Mouse (Mus musculus) limb, embryonic 12.5 days (tissue): ENCODE data around the gene Rnf128. TPM values are rescaled to one million over a fixed set of nuclear protein-coding genes. Genes with fewer than 3 reads are reported as not detected.

Source experiments
- ATAC-seq: fragments of 200-750 bp; cut with Nextera tagmentation; 2 replicates; pipeline ENCODE4 v1.8.0; 2017; ENCODE audit warnings: low read depth, moderate TSS enrichment; ENCODE audit not compliant: insufficient number of reproducible peaks, insufficient read depth, low FRiP score, low TSS enrichment
- H3K27ac ChIP-seq: fragments of 300-500 bp; sonication (generic); 2 replicates; pipeline ENCODE4 v1.5.1; 2016; ENCODE audit warnings: mild to moderate bottlenecking, moderate library complexity
- H3K27me3 ChIP-seq: fragments of 300-500 bp; sonication (generic); 2 replicates; pipeline ENCODE4 v1.6.1; 2016; ENCODE audit warnings: mild to moderate bottlenecking, moderate library complexity
- H3K36me3 ChIP-seq: fragments of 300-500 bp; sonication (generic); 2 replicates; pipeline ENCODE4 v1.6.1; 2016; ENCODE audit warnings: mild to moderate bottlenecking, moderate library complexity
- H3K4me1 ChIP-seq: fragments of 300-500 bp; sonication (generic); replicated peaks from 2 replicates; pipeline ENCODE4 v1.6.1; 2016
- H3K4me2 ChIP-seq: fragments of 300-500 bp; sonication (generic); 2 replicates; pipeline ENCODE4 v1.6.1; 2016; ENCODE audit warnings: mild to moderate bottlenecking, moderate library complexity
- H3K4me3 ChIP-seq: fragments of 300-500 bp; sonication (generic); replicated peaks from 2 replicates; pipeline ENCODE4 v1.5.1; 2016; ENCODE audit warnings: mild to moderate bottlenecking
- H3K9ac ChIP-seq: fragments of 300-500 bp; sonication (generic); replicated peaks from 2 replicates; pipeline ENCODE4 v1.6.1; 2016; ENCODE audit warnings: mild to moderate bottlenecking, moderate library complexity
- H3K9me3 ChIP-seq: fragments of 300-500 bp; sonication (generic); 2 replicates; pipeline ENCODE4 v1.6.1; 2016; ENCODE audit warnings: mild to moderate bottlenecking, moderate library complexity
- WGBS: fragments of 180-500 bp; shearing (Covaris S2); methylation state at CpG from one replicate; pipeline ENCODE4 v1.1.7; 2016; 5-methylcytosine and 5-hydroxymethylcytosine counted together
- polyA plus RNA-seq: library from polyadenylated mRNA; unstranded; fragments of >200 nt; fragmentation: Nextera tagmentation; extraction: Ambion mirVana; gene quantifications from 2 replicates; pipeline ENCODE4 v1.2.1, GENCODE M21; 2016

The Rnf128 gene
- 5.5 and 5.7 TPM in 2 replicates for polyA plus RNA-seq

DNA sequence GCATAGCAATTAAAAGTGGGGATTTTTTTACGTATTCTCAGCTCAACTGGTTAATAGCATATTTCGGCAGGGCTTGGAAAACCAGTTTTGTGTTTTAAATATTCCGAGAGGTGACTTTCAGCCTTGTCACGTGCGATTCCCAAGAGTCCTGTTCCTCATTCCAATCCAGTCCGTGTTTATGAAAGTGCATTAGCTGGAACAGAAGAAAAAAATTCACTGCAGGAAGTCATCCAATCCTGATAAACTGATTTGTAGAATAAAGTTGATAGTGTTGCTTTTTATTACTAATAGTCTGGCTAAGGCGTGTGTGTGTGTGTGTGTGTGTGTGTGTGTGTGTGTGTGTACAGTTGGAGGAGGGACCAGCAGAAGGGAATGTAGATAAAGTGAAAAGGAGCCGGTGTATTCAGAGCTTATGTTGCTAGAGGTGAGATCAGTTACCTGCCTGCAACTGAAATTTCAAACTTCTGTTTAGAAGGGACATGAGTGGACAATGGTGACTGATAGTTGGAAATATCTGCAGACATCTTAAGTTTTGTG is at the start of gene Rnf128:
Gene Rnf128 (plus strand): TSS at position 392 of the 537 bp plus-strand sequence.
- ATAC-seq: no peak
- no peak within 1 kb of the TSS for H3K27ac ChIP-seq
- no peak within 1 kb of the TSS for H3K4me3 ChIP-seq
- no peaks in the 10 kb centered on the region for H3K4me1 ChIP-seq
- no peaks in the 10 kb centered on the region for H3K9me3 ChIP-seq
- H3K27me3 ChIP-seq: peaks cover 3% of the 10 kb centered on the region; the same call in 1 of the 2 replicates
- H3K36me3 ChIP-seq: no peaks in the 10 kb centered on the region
- H3K9ac ChIP-seq: no peak within 1 kb of the TSS
- no peak within 1 kb of the TSS for H3K4me2 ChIP-seq
- WGBS: 66% methylated on average over 8 of the region's 8 CpGs

DNA sequence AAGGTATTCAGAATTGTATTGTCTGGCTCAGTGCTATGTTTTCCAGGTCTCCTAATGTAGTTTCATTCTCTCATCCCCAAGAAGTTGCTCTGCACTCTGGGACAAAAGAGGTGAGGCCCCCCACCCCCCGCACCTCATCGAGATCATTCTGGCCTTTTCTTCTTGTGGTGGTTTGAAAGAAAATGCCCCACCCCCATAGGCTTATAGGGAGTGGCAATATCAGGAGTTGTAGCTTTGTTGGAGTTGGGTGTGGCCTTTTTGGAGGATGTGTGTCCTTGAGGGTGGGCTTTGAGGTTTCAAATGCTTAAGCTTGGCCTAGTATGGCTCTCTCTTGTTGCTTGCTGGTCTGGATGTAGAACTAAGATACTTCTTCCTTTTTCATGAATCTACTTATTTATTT is 47.0 kb upstream of the Rnf128 start:
- H3K4me1 ChIP-seq: no peaks in the 10 kb centered on the region
- no peaks in the 10 kb centered on the region for H3K36me3 ChIP-seq
- H3K27ac ChIP-seq: no peak overlapping the region
- no peak for ATAC-seq
- 87% methylated on average over 2 of the region's 2 CpGs for WGBS
- no peaks in the 10 kb centered on the region for H3K9me3 ChIP-seq
- H3K4me2 ChIP-seq: no peak overlapping the region
- no peak overlapping the region for H3K9ac ChIP-seq
- no peaks in the 10 kb centered on the region for H3K27me3 ChIP-seq
- no peak overlapping the region for H3K4me3 ChIP-seq

DNA sequence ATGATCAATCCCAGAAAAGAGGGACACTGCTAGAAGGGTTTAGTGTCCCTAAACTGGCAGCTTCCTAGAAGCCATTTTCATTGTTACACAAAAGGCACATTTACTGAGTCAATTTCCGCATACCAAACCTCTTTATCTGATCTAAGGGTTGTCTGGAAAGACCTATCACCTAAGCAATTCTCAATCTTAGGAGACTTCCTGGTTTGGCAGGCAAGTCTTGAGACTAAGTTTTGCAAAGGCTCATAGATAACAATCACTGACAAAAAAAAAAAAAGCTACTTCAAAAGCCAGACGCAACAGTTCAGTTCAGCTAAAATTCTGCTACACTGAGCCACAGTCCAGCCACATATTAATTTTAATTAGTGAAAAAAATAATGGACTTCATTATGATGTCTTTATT is 43.9 kb upstream of the Rnf128 start:
- no peak overlapping the region for H3K9ac ChIP-seq
- H3K27ac ChIP-seq: no peak overlapping the region
- H3K4me3 ChIP-seq: no peak overlapping the region
- no peaks in the 10 kb centered on the region for H3K9me3 ChIP-seq
- H3K27me3 ChIP-seq: peaks cover 4% of the 10 kb centered on the region; the same call in 1 of the 2 replicates
- WGBS: 65% methylated on average over 2 of the region's 2 CpGs
- H3K4me2 ChIP-seq: no peak overlapping the region
- no peak for ATAC-seq
- no peaks in the 10 kb centered on the region for H3K36me3 ChIP-seq
- no peaks in the 10 kb centered on the region for H3K4me1 ChIP-seq

DNA sequence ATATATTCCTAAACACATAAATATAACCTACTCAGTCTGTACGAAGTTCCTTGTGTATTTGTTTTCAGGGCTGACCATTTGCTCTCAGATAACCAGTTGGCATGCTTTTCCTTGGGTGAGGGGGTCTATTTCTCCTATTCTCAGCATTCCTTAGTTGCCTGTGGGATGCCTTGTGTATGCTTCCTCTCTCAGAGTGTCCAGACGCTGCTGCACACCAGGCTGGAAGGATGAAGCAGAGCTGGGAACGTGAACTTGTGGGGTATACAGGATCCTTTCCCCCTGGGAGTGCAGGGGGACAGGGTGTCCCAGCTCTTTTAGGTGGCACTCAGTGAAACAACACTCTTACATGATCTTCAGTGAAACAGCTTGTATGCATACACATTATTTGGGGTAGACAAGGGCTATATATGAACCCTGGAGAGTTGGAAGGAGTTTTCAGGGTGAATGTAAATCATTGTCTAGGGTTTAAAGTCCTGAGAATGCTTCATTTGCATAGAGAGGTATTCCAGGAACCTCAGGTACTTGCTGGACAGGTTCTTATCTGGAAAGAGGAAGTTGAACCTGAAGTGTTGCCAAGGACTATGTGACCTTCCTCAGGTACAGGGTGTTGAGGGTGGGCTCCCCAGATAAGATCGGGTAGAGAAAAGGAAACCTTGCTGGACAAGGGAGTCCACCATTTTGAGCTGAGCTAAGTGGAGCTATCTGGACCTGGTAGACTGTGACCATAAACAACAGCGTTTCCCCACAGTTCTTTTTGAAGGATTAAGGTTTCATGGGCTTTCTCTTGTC is 38.6 kb upstream of the Rnf128 start:
- Histone ChIP-seq H3K4me1 (no peaks in the 10 kb centered on the region), H3K9ac (no peak overlapping the region), H3K27me3 (peaks cover 4% of the 10 kb centered on the region), H3K4me3 (no peak overlapping the region), H3K4me2 (no peak overlapping the region), H3K36me3 (no peaks in the 10 kb centered on the region), H3K27ac (no peak overlapping the region), H3K9me3 (no peaks in the 10 kb centered on the region)
- WGBS: 77% methylated on average over 5 of the region's 5 CpGs
- no peak for ATAC-seq

DNA sequence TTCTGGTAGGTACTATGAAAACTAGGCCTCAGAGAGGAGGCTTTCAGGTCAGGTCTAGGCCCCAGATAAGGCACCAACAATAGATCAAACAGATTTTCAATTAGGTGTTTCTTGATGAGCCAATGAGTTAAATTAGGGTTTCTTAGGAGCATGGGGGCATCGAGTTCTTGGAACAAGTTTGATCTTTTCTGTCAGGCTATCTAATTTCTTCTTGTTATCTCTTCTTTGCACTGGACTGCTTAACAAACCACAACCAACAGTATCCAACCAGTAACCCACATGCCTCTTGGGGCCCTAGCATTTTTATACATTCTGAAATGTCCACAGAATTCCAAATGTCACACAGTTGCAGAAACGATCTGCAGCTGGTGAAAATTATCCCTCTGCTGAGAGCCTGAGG is 37.4 kb upstream of the Rnf128 start:
- H3K4me3 ChIP-seq: no peak overlapping the region
- no peaks in the 10 kb centered on the region for H3K9me3 ChIP-seq
- no peak overlapping the region for H3K4me2 ChIP-seq
- no peak for ATAC-seq
- peaks cover 4% of the 10 kb centered on the region for H3K27me3 ChIP-seq
- H3K36me3 ChIP-seq: no peaks in the 10 kb centered on the region
- WGBS: 66% methylated on average over 2 of the region's 2 CpGs
- H3K4me1 ChIP-seq: no peaks in the 10 kb centered on the region
- no peak overlapping the region for H3K9ac ChIP-seq
- no peak overlapping the region for H3K27ac ChIP-seq

DNA sequence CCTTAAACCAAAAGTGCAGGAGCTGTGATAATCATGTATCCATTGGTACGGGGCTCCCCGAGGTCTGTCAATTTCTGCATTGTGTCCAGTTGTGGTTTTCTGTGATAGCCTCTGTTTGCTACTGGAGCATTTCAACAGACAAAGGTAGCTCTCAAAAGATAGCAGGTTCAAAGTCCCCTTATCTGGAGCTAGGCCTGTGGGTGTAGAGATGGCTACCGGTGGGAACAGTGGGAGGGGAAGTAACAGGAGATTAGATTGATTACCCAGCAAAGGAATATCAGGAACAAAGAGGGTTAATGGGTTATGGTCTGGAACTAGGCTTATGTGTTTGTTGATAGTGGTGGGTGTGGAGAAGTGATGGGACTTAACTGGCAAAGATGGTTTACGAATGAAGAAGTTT is 36.1 kb upstream of the Rnf128 start:
- 84% methylated on average over 4 of the region's 4 CpGs for WGBS
- H3K9ac ChIP-seq: no peak overlapping the region
- no peak for ATAC-seq
- no peaks in the 10 kb centered on the region for H3K9me3 ChIP-seq
- no peaks in the 10 kb centered on the region for H3K36me3 ChIP-seq
- H3K27me3 ChIP-seq: peaks cover 2% of the 10 kb centered on the region
- no peak overlapping the region for H3K27ac ChIP-seq
- no peaks in the 10 kb centered on the region for H3K4me1 ChIP-seq
- no peak overlapping the region for H3K4me2 ChIP-seq
- no peak overlapping the region for H3K4me3 ChIP-seq

DNA sequence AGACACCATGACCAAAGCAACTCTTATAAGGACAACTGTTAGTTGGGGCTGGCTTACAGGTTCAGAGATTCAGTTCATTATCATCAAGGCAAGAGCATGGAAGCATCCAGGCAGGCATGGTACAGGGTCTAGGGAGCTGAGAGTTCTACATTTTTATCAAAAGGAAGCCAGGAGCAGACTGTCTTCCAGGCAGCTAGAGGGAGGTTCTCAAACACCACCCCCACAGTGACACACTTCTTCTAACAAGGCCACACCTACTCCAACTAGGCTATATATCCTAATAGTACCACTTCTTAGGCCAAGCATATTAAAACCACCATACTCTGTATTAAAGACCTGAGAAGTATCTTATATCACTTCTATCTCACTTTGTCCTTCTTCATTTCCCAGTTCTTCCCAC is 33.4 kb upstream of the Rnf128 start:
- Histone ChIP-seq H3K4me3 (no peak overlapping the region), H3K9me3 (no peaks in the 10 kb centered on the region), H3K4me1 (no peaks in the 10 kb centered on the region), H3K27ac (no peak overlapping the region), H3K36me3 (no peaks in the 10 kb centered on the region), H3K27me3 (peaks cover 5% of the 10 kb centered on the region), H3K9ac (no peak overlapping the region), H3K4me2 (no peak overlapping the region)
- ATAC-seq: no peak

DNA sequence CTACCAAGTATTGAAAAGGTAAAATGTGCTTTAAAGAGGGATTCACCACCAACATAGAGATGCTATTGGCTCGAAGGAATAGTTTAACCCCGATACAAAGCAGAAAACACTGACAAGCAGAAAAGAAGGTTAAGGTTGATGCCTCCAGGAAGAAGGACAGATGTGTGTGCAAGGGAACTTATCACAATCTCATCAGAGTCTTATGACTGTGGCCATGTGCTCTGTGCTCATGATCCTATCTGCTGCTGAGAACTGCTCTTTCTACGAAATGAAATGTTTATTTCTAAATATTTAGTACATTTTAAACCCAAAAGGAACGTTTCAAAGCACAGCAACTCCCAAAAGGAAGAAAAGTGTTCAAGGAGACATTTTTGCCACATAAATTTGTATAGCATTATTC is 30.8 kb upstream of the Rnf128 start:
- H3K9ac ChIP-seq: no peak overlapping the region
- WGBS: 82% methylated on average over 4 of the region's 4 CpGs
- H3K4me3 ChIP-seq: no peak overlapping the region
- H3K36me3 ChIP-seq: no peaks in the 10 kb centered on the region
- no peaks in the 10 kb centered on the region for H3K9me3 ChIP-seq
- H3K27me3 ChIP-seq: peaks cover 12% of the 10 kb centered on the region
- H3K4me1 ChIP-seq: no peaks in the 10 kb centered on the region
- no peak overlapping the region for H3K27ac ChIP-seq
- H3K4me2 ChIP-seq: no peak overlapping the region
- no peak for ATAC-seq

DNA sequence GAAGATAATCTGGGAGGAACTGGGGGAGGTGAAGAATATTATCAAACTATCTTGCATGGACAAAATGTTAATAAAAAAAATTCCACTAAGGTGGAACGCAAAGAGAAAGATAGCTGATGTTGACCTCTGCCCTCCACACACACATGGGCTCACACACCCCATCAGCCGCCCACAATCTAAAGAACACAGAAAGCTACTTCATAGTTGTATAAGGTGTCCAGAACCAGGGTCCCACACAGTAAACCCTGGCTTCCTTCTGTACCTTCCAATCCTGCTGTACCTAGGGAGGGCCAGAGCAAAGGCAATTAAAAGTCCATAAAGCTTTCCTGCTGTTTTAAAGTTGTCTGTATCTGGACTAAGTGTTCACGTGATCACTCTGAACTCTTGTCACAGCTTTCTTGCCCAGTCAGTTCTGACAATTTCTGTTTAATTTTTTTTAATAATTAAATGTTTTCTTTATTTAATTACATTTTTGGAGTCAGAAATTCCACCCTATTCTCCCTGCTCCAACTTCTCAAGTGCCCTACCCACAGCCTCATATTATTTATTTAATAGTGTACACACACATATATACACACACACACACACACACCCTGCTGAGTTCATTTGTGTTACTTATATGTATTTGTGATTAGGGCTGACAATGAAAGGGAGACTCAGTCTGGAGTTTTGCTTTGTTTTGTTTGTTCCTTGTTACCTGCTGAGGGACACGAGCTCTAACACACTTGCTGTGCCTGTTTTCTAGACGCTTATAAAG is 25.3 kb upstream of the Rnf128 start:
- no peaks in the 10 kb centered on the region for H3K9me3 ChIP-seq
- peaks cover 10% of the 10 kb centered on the region for H3K27me3 ChIP-seq
- H3K27ac ChIP-seq: no peak overlapping the region
- no peak overlapping the region for H3K9ac ChIP-seq
- H3K4me2 ChIP-seq: no peak overlapping the region
- no peak overlapping the region for H3K4me3 ChIP-seq
- H3K4me1 ChIP-seq: no peaks in the 10 kb centered on the region
- no peak for ATAC-seq
- no peaks in the 10 kb centered on the region for H3K36me3 ChIP-seq
- 62% methylated on average over 5 of the region's 5 CpGs for WGBS

DNA sequence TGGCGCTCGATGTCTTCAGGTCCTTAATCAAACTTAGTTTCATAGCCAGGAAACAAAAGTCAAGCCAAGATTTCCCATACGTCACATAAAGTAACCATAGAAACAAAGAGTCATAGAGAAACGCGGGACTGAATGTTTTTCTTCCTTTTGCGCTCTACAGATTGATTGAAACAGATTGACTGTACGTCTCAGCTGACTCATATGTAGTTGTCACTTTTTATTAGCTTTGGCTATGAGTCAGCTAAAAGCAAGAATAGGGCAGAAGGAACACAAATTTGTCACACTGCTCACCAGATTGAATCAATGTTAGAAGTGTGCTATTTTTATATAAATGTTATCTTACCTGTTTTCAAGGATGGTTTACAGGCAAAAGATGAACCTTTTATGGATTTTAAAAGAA is 19.4 kb upstream of the Rnf128 start:
- Histone ChIP-seq H3K27ac (no peak overlapping the region), H3K27me3 (peaks cover 7% of the 10 kb centered on the region; the same call in 1 of the 2 replicates), H3K4me1 (no peaks in the 10 kb centered on the region), H3K9ac (no peak overlapping the region), H3K36me3 (no peaks in the 10 kb centered on the region), H3K4me2 (no peak overlapping the region), H3K9me3 (no peaks in the 10 kb centered on the region), H3K4me3 (no peak overlapping the region)
- 83% methylated on average over 7 of the region's 7 CpGs for WGBS
- no peak for ATAC-seq

DNA sequence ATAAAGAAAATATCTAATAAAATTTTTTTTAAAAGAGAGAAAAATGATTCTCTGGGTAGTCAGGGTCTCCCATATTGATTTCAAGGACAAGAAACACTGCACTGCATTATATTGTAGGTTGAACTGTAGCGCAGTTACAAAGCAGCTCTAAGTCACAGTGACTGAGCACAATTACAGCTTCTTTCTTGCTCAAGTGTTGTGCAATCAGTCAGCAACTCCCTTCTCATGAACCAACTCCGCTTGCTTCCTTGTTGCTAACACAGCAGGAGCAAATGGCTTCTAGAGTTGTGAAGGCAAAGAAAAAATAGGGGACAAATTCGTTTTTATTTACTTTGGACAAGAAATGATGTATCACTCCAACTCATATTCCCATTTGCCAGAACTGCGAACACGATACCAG is 12.7 kb upstream of the Rnf128 start:
- WGBS: 76% methylated on average over 5 of the region's 5 CpGs
- H3K4me3 ChIP-seq: no peak overlapping the region
- no peaks in the 10 kb centered on the region for H3K36me3 ChIP-seq
- no peaks in the 10 kb centered on the region for H3K4me1 ChIP-seq
- H3K9me3 ChIP-seq: no peaks in the 10 kb centered on the region
- no peak overlapping the region for H3K4me2 ChIP-seq
- no peak for ATAC-seq
- peaks cover 9% of the 10 kb centered on the region; the same call in 1 of the 2 replicates for H3K27me3 ChIP-seq
- no peak overlapping the region for H3K9ac ChIP-seq
- H3K27ac ChIP-seq: no peak overlapping the region
